ENCODE assay signal across 7 mouse cellular contexts in the genomic region with DNA sequence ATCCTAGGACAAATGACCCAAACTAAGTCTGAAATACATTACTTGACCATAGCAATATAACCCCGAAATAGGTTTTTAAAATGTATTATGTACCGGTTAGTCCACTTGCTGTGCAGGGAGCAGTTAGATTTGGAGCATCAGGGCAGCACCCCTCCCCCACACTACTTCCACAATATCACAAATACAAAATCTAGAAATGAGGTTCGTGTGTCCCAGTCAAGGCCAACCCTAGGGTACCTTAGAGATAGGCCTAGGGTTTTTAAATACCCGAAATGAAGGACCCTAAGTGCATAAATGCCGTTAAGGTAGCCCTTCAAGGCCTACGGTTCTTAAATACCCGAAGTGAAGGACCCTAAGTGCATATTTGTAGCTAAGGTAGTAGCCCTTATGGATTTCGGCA. TPM values are rescaled to one million over a fixed set of nuclear protein-coding genes. Genes with fewer than 3 reads are reported as not detected.
DNase-seq lines count a peak whose midpoint lies in the region; ATAC-seq and TF ChIP-seq lines count a peak whose summit lies in the region.

No protein-coding gene starts in this region.

- ATAC-seq in embryonic facial prominence, embryonic 15.5 days (ENCODE audit: insufficient number of reproducible peaks, low FRiP score, low TSS enrichment, low read depth) = no peak
- ATAC-seq in kidney, postnatal 0 days (replicated peaks; ENCODE audit: low FRiP score, low read depth) = no peak

- no peaks in the 10 kb centered on the region; the same call in 1 of the 2 replicates for H3K4me1 ChIP-seq in bone marrow, adult 2 months (ENCODE audit: control insufficient read depth, insufficient read depth, low read length)
- 0 out of 2 replicates have a peak, but pooled peaks cover 4% of the 10 kb centered on the region for H3K4me1 ChIP-seq in embryonic facial prominence, embryonic 15.5 days
- no peaks in the 10 kb centered on the region for H3K4me1 ChIP-seq in kidney, postnatal 0 days (replicated peaks; ENCODE audit: insufficient read depth, low read length)

- peak overlapping the region; percentile 94 for H3K9ac ChIP-seq in embryonic facial prominence, embryonic 15.5 days
- peak overlapping the region; percentile 100 for H3K9ac ChIP-seq in kidney, postnatal 0 days (ENCODE audit: low read depth, low read length)

- intact Hi-C loops in left cerebral cortex, postnatal 36 days (cut with DNase I) = loop anchor here (5.0 to 10.0 kb wide), 3 partner anchors 154 to 476 kb away; no protein-coding TSS in a partner anchor

- no peak for TF ChIP-seq POLR2A in bone marrow, adult 2 months (IDR thresholded peaks at IDR 0.05; ENCODE audit: borderline replicate concordance, control insufficient read depth, low read depth, low read length)

- H3K79me2 ChIP-seq in macrophage (ENCODE audit: inconsistent target) = peaks cover 35% of the 10 kb centered on the region

- 17% methylated on average over 8 of the region's 8 CpGs for WGBS in bone marrow, adult 2 months
- 27% methylated on average over 8 of the region's 8 CpGs for WGBS in embryonic facial prominence, embryonic 15.5 days
- 26% methylated on average over 8 of the region's 8 CpGs for WGBS in kidney, postnatal 0 days
- whole genome bisulfite sequencing in macrophage (ENCODE audit: missing documents) = 25% methylated on average over 8 of the region's 8 CpGs

- H3K4me2 ChIP-seq in embryonic facial prominence, embryonic 15.5 days (replicated peaks) = peak overlapping the region; percentile 69
- H3K4me2 ChIP-seq in kidney, postnatal 0 days (ENCODE audit: low read length) = peak overlapping the region; percentile 71

- H3K9me3 ChIP-seq in embryonic facial prominence, embryonic 15.5 days (replicated peaks) = no peaks in the 10 kb centered on the region
- no peaks in the 10 kb centered on the region for H3K9me3 ChIP-seq in kidney, postnatal 0 days (replicated peaks; ENCODE audit: low read length)

- no peaks in the 10 kb centered on the region for H3K36me3 ChIP-seq in embryonic facial prominence, embryonic 15.5 days
- no peaks in the 10 kb centered on the region for H3K36me3 ChIP-seq in kidney, postnatal 0 days (ENCODE audit: insufficient read depth, low read length)
- no peaks in the 10 kb centered on the region for H3K36me3 ChIP-seq in macrophage (ENCODE audit: inconsistent target)

- no peaks in the 10 kb centered on the region for H3K27me3 ChIP-seq in embryonic facial prominence, embryonic 15.5 days
- H3K27me3 ChIP-seq in kidney, postnatal 0 days (ENCODE audit: insufficient read depth, low read length) = no peaks in the 10 kb centered on the region

- TF ChIP-seq CTCF in bone marrow, adult 2 months (IDR thresholded peaks at IDR 0.05; ENCODE audit: control insufficient read depth, insufficient read depth, low read length) = no peak
- no peak for TF ChIP-seq CTCF in kidney, postnatal 0 days (IDR thresholded peaks at IDR 0.05; ENCODE audit: low read depth)

- peak overlapping the region; percentile 60 for H3K4me3 ChIP-seq in bone marrow, adult 2 months (replicated peaks; ENCODE audit: control insufficient read depth, low read depth, low read length)
- H3K4me3 ChIP-seq in embryonic facial prominence, embryonic 15.5 days (replicated peaks) = peak overlapping the region; percentile 93
- H3K4me3 ChIP-seq in kidney, postnatal 0 days (replicated peaks; ENCODE audit: low read depth, low read length) = peak overlapping the region; percentile 99
- peak overlapping the region; percentile 51 for H3K4me3 ChIP-seq in macrophage (ENCODE audit: inconsistent target)

- peak overlapping the region; percentile 100 for H3K27ac ChIP-seq in bone marrow, adult 2 months (ENCODE audit: control insufficient read depth, insufficient read depth, low read depth, low read length, poor library complexity)
- peak overlapping the region; percentile 99 for H3K27ac ChIP-seq in embryonic facial prominence, embryonic 15.5 days (replicated peaks)
- peak overlapping the region; percentile 100 for H3K27ac ChIP-seq in kidney, postnatal 0 days
- H3K27ac ChIP-seq in macrophage = peak overlapping the region; percentile 82

- peak; percentile 34 for DNase-seq in left cerebral cortex, adult 11 months (ENCODE audit: low spot score)
- DNase-seq in left cerebral cortex, postnatal 36 days (ENCODE audit: low spot score in 2 of 2) = no peak
- DNase-seq in kidney, postnatal 0 days (ENCODE audit: low spot score) = peak; percentile 37
- DNase-seq in adipocyte (ENCODE audit: low spot score) = no peak

RNA-seq across cellular contexts. Expression of a gene that starts 0.9 kb away (rescaled TPM):
- 100 to 1,000 TPM; 162 to 166 TPM for total RNA-seq in left cerebral cortex, postnatal 36 days (2021)
- 27.9 and 45.9 TPM in 2 replicates for polyA plus RNA-seq in bone marrow, adult 2 months (2011; ENCODE audit: insufficient read depth, insufficient read length, low replicate concordance, missing spikeins)
- 117 and 123 TPM in 2 replicates for polyA plus RNA-seq in embryonic facial prominence, embryonic 15.5 days (2015; fragmentation: Nextera tagmentation; extraction: Ambion mirVana)
- polyA plus RNA-seq in kidney, postnatal 0 days (2015; fragmentation: Nextera tagmentation; extraction: Ambion mirVana) = 117 and 120 TPM in 2 replicates
- total RNA-seq in macrophage (2018; cell fraction: chromatin; rRNA removed) = 100 to 1,000 TPM in 24 of 26 experiments, 10 to 100 TPM in 2; 63.4 to 713 (median 265) TPM
- 100 to 1,000 TPM in 19 of 26 experiments, 10 to 100 TPM in 7; 64.8 to 242 (median 124) TPM for total RNA-seq in macrophage (2018; cell fraction: cytosol; rRNA removed)
- total RNA-seq in macrophage (2018; cell fraction: nucleus; rRNA removed) = 100 to 1,000 TPM; 124 to 474 (median 215) TPM
- 90.0 to 110 TPM (median 96.9 TPM) in 3 replicates for polyA plus RNA-seq in macrophage (2018)

Comparison
In these comparisons a context has a peak if more than half of its experiments do, and no peak if none do; other contexts are left out.
1. DNase-seq: peak in left cerebral cortex, adult 11 months (single experiment) and kidney, postnatal 0 days (single experiment); none in left cerebral cortex, postnatal 36 days (0 of 2) and adipocyte (single experiment).
2. Peak in every context shown above with its lines, with median percentiles within 50 percentile points of each other: H3K27ac ChIP-seq and H3K4me3 ChIP-seq.